Mouse (Mus musculus): ENCODE data around the gene Lrrc27. TPM values are rescaled to one million over a fixed set of nuclear protein-coding genes. Genes with fewer than 3 reads are reported as not detected.

Gene Lrrc27
- polyA plus RNA-seq, 1 experiment from 2014 or later, result 4.3 TPM

GRCm38 (mm10) chr7:139285295-139285943 is 72.6 kb downstream of the Lrrc27 start:
- no peak overlapping the region for H3K9ac ChIP-seq (ENCODE audit: low read length)
- no peak overlapping the region for H3K4me2 ChIP-seq (ENCODE audit: low read depth, low read length)
- H3K4me3 ChIP-seq (ENCODE audit: low read length), result no peak overlapping the region
- no peak for ATAC-seq (ENCODE audit: low read depth)
- peaks cover 18% of the 10 kb centered on the region for H3K4me1 ChIP-seq (replicated peaks; ENCODE audit: control insufficient read depth, insufficient read depth, low read length)
- 54% methylated on average over 16 of the region's 16 CpGs for WGBS
- no peaks in the 10 kb centered on the region for H3K9me3 ChIP-seq (ENCODE audit: control insufficient read depth, low read length)
- no peaks in the 10 kb centered on the region for H3K36me3 ChIP-seq (ENCODE audit: control insufficient read depth, insufficient read depth, low read length)
- no peaks in the 10 kb centered on the region for H3K27me3 ChIP-seq (ENCODE audit: control insufficient read depth, insufficient read depth, low read depth, low read length)
- H3K27ac ChIP-seq (ENCODE audit: low read length), result no peak overlapping the region

- Histone ChIP-seq H3K9ac (ENCODE audit: low read length) (no peak overlapping the region), H3K4me1 (replicated peaks; ENCODE audit: control insufficient read depth, insufficient read depth, low read length) (0 out of 2 replicates have a peak, but pooled peaks cover 3% of the 10 kb centered on the region), H3K27ac (ENCODE audit: low read length) (no peak overlapping the region), H3K36me3 (ENCODE audit: control insufficient read depth, insufficient read depth, low read length) (no peaks in the 10 kb centered on the region), H3K27me3 (ENCODE audit: control insufficient read depth, insufficient read depth, low read depth, low read length) (no peaks in the 10 kb centered on the region), H3K9me3 (ENCODE audit: control insufficient read depth, low read length) (no peaks in the 10 kb centered on the region), H3K4me2 (ENCODE audit: low read depth, low read length) (no peak overlapping the region), H3K4me3 (ENCODE audit: low read length) (no peak overlapping the region)
- WGBS, result 68% methylated on average over 7 of the region's 7 CpGs
- ATAC-seq (ENCODE audit: low read depth), result no peak
These were observed 75.8 kb downstream of the Lrrc27 start for GRCm38 (mm10) chr7:139288540-139288939.

Other genes starting within 250 kb of the Lrrc27 start
- 4.6 and 4.8 TPM in 2 replicates for gene Dpysl4, start 127.0 kb upstream of the Lrrc27 start, polyA plus RNA-seq (2015; fragmentation: Nextera tagmentation; extraction: Ambion mirVana)
- 0.18 TPM in 1 of 2 replicates, not detected in the other for gene Stk32c, start 319 bp downstream of the Lrrc27 start, polyA plus RNA-seq (2015; fragmentation: Nextera tagmentation; extraction: Ambion mirVana)
- gene Pwwp2b, start 35.5 kb downstream of the Lrrc27 start, polyA plus RNA-seq (2015; fragmentation: Nextera tagmentation; extraction: Ambion mirVana), result 14.8 and 16.8 TPM in 2 replicates
- gene Inpp5a, start 176.1 kb downstream of the Lrrc27 start, polyA plus RNA-seq (2015; fragmentation: Nextera tagmentation; extraction: Ambion mirVana), result 26.8 and 28.8 TPM in 2 replicates